Mouse (Mus musculus) lung, adult 2 months (tissue): Measurements from ENCODE around the gene Brinp2.

ENCODE experiments used
- CTCF ChIP-seq: fragments of 200-500 bp; IDR thresholded peaks from 2 replicates; pipeline ENCODE4 v1.5.1; 2011; ENCODE audit warnings: mild to moderate bottlenecking, low read length, control low read depth; ENCODE audit not compliant: insufficient read depth
- POLR2A ChIP-seq: fragments of 200-500 bp; IDR thresholded peaks from 2 replicates; pipeline ENCODE4 v1.6.1; 2011; ENCODE audit warnings: low read depth, mild to moderate bottlenecking, control low read depth, low read length, borderline replicate concordance; ENCODE audit errors: extremely low read depth

DNA sequence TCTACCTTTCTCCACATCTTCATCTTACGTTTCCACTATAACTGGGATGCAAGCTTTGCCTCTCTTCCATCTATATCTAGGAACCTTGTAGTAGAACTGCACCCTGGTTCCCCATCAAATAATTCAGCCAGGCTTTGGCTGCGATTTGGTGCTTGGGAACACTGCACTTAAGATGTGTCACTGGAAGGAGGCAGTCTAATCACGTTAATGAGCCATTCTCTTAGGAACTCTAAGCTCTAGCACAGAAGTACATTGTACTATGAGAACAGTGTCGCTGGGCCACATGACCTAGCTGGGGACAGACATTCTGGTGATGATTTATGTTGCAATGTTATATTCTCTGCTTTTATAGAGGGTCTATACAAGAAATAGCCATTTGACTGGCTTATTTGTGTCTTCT is 117.4 kb downstream of the Brinp2 start:
- TF ChIP-seq CTCF = no peak
- no peak for TF ChIP-seq POLR2A
